Mouse (Mus musculus) heart, postnatal 10 days (tissue): ENCODE measurements around the gene Elp5. TPM values are rescaled to one million over a fixed set of nuclear protein-coding genes. Genes with fewer than 3 reads are reported as not detected.

ENCODE experiments used
- DNase-seq, 2 experiments: peaks; one replicate each; pipeline ENCODE4 v3.0.0; 2021
- intact Hi-C: fragments of 180-260 bp; cut with DNase I; formaldehyde crosslinking; loops from one replicate; pipeline ENCODE4 v1.15.1; 2025
- total RNA-seq, 2 experiments: library from RNA; stranded (reverse); gene quantifications; 2 replicates each; pipeline ENCODE4 v1.2.3; 2021

Elp5 gene
- total RNA-seq, 2 experiments from 2014 or later, result 60.7 to 64.6 TPM

DNA sequence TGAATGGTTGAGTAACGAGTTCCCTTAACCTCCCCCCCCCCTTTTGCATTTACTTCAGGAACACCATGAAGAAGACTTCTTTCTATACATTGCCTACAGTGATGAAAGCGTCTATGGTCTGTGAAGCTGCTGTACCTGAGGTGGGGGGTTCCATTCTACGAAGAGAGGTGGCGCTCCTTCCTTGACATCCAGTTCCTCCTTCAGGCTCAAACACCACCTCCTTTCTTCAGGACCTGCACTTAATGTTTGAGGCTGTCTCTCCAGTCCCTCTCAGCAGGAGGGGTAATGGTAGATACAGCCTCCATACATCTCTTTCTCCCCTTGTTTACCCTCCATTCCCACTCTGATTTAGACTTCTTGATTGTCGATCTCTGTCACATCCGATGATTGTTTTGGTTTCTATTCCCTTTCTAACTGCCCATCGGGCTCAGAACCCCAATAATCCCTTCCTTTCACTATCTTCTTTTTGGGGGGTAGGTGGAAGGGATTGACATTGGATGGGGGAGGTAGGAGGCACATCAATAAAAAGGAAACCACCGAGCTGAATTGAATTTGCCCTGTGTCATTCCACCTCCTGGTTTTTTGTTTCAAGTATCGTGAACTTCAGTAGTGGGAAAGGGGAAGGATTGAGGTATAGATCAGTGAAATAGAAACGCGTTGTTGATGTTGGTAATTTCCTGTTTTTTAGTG is 12.2 kb upstream of the Elp5 start:
- DNase-seq, result no peak
- intact Hi-C loops, result loop anchor here (5.0 kb wide), 1 partner anchor 237 kb away; the partner anchor contains the start of gene Polr2a

DNA sequence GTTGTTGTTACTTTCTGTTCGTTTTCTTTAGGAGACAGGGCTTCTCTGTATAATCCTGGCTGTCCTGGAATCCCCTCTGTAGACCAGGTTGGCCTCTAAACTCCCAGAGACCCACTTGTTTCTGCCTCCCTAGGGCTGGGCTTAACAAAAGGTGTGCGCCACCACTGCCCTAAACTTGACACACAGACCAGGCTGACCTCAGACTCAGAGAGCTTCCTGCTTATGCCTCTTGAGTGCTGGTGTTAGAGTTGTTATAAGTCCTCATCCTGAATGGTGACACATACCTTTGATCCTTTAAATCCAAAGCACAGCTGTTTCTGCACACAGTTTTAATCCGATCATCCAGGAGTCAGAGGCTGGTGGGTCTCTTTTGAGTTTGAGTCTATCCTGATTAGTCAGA is 10.6 kb upstream of the Elp5 start:
- intact Hi-C loops, result loop anchor here (5.0 kb wide), 1 partner anchor 236 kb away; the partner anchor contains the start of gene Polr2a
- DNase-seq, result no peak

DNA sequence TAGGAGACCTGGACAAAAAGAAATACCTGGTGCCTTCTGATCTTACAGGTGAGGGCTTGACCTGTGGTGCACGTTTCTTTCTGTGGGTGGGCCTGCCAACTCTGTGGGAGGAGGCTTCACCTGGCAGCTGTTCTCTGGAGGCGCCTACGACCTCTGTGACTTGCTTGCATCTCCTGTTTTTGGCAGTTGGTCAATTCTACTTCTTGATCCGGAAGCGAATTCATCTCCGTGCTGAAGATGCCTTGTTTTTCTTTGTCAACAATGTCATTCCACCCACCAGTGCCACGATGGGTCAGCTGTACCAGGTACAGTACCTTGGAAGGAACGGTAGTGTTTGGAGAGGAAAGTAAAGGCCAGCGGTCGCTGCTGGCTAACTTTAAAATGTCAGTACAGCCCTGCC is 10.1 kb upstream of the Elp5 start:
- intact Hi-C loops, result loop anchor here (5.0 kb wide), 1 partner anchor 235 kb away; the partner anchor contains the start of gene Polr2a
- no peak for DNase-seq

DNA sequence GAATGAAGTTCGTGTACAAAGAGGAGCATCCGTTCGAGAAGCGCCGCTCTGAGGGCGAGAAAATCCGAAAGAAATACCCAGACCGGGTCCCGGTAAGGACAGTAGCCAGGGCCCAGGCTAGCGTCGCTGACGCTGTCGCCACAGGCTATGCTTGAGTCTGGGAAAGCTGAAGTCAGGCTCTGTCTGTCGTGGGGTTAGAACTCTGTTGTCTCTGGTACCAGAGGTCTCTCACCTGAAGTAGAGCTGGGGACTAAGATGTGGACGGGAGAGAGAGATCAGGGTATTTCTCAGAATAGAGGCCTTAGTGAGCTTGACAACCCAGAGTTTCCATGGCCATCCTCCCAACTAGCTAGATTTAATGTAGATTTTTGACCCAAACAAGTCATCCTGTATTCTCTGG is 9.4 kb upstream of the Elp5 start:
- DNase-seq, result no peak
- intact Hi-C loops, result loop anchor here (5.0 kb wide), 1 partner anchor 234 kb away; the partner anchor contains the start of gene Polr2a

DNA sequence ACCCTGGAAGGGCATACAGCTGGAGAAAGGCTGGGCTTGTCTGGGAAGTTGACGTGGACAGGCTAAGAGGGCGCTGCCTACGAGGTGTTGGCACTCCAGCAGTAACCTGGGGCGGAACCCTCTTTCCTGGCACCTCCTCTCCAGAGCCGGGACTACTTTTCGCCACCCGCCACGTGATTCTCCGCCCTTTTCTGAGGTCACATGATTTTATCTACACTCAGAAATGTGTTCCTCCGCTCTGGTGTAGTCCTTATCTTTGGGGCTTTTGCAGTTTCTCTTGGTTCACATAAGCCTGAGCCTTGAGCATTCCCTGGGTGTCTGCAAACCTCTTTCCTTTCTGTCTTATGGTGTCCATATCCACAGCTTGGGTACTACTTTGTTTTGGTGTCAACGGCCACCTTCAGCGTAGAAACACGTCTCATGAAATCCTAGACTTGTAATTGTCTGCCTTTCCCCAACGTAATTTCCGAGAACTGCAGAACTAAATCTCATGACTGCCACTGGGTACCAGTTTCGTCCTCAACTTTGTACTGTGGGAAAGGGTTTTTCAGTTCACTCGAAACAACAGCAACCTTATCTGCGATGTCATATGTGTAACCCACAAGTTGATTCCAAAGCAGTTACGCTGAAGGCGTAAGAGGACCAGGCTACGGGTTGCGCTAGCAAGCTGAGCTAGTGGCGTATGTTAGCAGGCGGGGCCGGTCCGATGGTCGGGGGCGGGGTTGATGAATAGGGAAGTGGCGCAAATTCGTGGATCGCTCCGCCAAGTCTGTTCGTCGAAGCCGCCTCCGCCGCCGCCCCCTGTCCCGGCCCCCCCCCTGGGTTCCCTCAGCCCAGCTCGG is 8.8 kb upstream of the Elp5 start, which contains the start of gene Gabarap:
TSS of gene Gabarap (plus strand) at position 294 of the 842 bp plus-strand sequence.
- intact Hi-C loops, result loop anchor here (5.0 kb wide), 1 partner anchor 234 kb away; the partner anchor contains the start of gene Polr2a
- peak; percentile 97 for DNase-seq

DNA sequence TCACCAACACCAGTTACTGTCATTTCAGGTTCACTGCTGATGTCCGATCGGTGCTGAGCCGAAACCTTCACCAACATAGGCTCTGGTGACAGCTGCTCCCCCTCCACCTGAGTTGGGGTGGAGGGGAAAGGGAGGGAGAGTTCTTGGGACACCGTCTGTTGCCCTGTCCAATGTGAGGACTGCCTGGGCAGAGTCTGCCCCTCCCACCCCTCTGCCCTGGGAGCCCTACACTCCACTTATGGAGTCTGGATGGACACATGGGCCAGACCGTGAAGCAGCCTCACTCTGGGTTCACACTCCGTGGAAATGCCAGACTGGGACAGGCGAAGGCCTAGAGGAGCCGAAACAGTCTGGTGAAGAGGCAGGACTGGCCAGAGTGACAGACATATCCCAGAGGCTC is 7.6 kb upstream of the Elp5 start:
- DNase-seq, result no peak
- intact Hi-C loops, result loop anchor here (5.0 kb wide), 1 partner anchor 233 kb away; the partner anchor contains the start of gene Polr2a

DNA sequence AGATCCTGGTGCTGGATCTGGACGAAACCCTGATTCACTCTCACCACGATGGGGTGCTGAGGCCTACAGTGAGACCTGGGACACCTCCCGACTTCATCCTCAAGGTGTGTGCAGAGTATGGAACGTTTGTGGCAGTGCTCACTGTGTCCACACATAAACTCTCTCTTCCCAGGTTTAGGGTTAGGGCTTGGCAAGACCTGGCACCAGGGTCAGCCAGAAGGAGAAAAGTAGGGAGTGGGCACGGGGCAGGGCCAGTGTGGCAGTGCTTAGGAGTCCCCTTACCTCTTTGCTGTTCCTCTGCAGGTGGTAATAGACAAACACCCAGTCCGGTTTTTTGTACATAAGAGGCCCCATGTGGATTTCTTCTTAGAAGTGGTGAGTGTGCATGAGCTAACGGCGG is 2.1 kb upstream of the Elp5 start:
- intact Hi-C loops, result no loop called here
- DNase-seq, result no peak

DNA sequence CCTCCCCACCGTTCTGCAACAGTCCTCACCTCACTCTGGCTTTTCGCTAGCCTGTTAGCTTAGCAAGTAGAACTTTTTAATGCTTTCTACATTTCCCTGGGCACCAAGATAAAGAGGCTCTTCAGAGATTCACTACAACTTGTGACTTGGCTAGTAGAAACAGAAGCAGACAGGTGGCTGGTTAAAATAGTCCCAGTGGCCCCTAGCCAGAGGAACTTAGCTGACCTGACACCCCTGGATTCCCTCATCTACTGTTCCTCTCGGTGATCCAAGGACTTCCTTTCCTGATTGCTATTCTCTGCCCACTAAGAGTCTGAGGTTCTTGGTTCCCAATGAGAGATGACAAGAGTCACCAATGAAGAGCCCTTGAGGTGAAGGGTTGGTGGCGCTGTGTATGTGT is 1.1 kb upstream of the Elp5 start:
- intact Hi-C loops, result no loop called here
- peak in 1 of 2 experiments; percentile 61 for DNase-seq

DNA sequence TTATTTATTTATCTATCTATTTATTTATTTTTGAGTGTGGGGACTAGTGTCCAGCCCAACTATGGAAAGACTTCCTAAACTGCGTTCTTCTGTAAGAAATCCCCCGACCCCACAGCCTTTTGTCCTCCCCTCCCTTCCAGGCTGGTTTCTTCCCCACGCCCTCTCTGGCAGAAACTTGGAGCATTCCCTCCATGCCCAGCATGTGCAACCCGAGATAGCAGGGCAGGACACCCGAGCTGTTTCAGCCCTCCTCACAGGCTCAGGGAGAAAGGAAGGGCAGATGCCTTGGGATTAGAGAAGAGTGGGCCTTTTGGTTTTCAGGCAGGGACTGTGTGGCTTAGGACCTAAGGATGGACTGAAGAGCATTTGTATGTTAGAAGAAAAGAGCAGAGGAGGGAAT is 560 bp upstream of the Elp5 start:
- intact Hi-C loops, result no loop called here
- DNase-seq, result peak; percentile 65 to 66

DNA sequence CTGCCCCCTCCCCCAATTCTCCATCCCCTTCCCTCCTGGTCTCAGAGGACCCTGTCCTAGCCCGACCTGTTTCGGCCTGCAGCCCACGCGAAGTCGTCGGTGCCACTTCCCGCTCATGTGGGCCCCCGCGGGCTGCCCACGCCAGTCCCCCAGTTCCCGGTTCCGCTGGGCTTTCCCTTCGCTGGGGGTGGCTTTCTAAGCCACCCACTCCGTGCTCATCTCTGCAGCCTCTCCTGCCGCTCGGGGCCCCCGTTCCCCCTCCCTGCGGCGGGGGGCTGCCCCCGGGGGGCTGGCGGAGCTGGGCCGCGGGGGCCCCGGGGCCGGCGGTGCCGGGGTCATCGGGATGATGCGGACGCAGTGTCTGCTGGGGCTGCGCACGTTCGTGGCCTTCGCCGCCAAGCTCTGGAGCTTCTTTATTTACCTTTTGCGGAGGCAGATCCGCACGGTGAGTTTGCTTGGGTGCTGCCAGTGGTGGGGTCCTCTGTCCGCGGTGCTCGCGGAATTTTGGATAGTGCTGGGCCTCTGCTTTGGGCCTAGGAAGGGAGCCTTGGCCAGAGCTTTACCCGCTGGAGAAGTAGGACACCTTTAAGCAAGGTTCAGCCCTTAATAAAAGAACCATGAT is 1.1 kb downstream of the Elp5 start, which contains the start of gene Ctdnep1:
TSS of gene Ctdnep1 (plus strand) at position 16 of the 622 bp plus-strand sequence.
- intact Hi-C loops, result loop anchor here (2.0 kb wide), 1 partner anchor 16 kb away; no protein-coding TSS in a partner anchor
- DNase-seq, result peak in 1 of 2 experiments; percentile 46

DNA sequence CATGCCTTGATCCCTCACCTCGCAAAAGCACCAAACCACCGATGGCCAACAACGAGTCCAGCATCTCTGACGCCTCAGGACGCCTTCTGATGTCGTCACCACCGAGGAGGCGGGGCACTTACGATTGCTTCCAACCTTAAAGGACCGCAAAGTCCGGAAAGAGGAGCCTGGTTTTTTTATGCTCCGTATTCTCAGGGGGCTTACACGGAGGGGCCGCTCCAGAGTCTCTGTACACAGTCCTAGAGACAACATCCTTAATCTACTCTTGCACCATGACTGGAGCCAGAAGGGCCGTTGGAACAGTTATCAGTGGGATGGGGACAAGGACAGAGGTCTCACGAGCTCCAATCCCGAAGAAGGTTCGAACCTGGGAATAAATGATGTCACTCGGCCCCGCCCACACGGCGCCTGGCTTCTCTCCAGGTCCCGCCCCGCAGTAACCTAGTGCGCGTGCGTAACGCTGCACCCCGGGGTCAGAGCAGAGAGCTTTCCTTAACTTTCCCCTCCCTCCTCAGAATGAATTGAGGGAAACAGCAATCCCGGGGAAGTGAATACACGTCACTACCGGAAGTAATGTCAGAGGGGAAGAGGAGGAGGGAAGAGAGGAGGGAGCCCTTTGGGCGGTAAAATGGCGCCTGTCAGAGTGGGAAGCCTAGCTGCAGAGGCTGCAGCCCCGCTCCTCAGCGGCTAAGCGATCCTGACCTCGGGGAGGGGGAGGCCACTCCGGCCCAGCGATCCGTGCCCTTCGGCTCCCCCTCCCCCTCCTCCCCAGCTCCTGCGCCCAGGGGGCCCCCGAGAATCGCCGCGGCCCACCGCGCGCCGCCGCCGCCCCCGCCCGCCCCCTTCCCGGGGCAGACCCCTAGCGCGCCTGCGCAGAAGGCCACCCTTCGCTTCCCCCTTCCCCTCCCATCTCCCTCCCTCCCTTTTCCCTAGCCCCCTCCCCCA is 1.8 kb downstream of the Elp5 start:
- intact Hi-C loops, result loop anchor here (2.0 kb wide), 1 partner anchor 16 kb away; no protein-coding TSS in a partner anchor

DNA sequence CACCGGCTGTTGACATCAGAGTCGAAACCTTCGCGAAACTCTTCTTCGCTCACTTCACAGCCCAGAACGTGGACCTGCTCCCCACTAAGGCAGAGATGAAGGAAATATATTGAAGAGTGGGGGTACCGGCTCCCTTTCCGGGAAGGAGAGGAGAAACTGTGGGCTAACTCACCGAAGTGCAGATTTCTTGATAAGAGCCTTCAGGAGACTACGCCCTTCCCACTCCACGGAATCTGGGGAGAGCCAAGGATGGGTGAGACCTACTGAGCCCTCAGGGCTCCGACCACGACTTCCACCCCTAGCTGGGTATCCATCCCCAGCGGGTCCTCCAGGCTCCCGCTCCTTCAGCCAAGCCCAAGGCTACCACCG is 2.5 kb downstream of the Elp5 start:
- intact Hi-C loops, result loop anchor here (2.0 kb wide), 1 partner anchor 17 kb away; no protein-coding TSS in a partner anchor
- DNase-seq, result no peak

More for the DNA sequence above, 1.8 kb downstream of the Elp5 start:
- peak; percentile 99 for DNase-seq

DNA sequence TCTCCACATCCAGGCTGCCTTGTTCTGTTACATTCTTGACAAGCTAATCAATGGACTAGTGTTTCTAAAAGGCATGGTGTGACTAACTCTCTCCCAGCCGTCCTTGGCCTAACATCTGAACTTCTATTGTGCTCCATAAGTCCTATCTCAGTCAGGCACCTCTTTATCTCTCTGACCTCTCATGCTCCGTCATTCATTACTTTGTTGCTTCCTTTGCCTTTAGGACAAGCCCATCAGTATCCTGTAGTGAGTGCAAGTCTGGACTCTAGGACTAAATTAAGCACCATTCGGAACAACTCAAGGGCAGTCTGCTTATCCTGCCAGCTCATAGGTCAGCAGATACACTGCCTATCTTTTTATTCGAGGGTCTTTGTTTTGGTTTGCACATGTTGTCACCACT is 6.0 kb downstream of the Elp5 start:
- intact Hi-C loops, result no loop called here
- DNase-seq, result no peak

DNA sequence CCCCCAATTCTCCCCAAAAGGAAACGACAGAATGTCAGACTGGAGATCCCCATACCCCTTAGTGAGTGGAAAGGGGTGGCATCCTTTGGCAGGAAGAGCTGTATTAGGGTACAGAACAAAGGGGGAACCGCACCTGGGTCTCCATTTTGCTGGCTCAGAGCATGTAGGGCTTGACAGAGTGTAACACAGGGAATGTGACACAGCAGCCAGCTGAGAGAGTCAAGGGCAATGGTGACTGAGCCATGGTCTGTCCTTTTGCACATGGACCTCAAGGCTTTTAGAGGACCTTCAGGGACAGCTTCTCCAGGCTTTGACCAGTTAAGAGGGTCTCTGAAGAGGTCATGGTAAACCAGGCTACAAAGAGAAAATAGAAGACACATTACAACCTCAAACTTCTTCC is 7.4 kb downstream of the Elp5 start:
- DNase-seq, result no peak
- intact Hi-C loops, result loop anchor here (2.0 kb wide), 1 partner anchor 18 kb away; no protein-coding TSS in a partner anchor

DNA sequence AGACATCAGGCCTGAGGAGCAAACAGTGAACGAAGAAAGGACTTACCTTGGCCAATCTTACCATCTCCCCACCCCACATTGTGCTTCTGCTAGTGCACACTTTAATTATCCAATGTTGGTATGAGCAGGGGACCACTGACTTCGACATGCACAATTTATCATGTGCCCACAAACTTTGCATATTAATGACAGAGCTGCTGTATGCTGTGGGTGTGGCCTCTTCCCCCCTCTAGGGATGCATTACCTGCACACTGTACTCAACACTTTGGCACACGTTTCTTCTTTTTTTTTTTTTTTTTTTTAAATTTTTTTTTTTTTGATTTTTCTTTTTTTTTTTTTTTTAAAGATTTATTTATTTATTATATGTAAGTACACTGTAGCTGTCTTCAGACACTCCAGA is 11.5 kb downstream of the Elp5 start:
- no peak for DNase-seq
- intact Hi-C loops, result no loop called here

DNA sequence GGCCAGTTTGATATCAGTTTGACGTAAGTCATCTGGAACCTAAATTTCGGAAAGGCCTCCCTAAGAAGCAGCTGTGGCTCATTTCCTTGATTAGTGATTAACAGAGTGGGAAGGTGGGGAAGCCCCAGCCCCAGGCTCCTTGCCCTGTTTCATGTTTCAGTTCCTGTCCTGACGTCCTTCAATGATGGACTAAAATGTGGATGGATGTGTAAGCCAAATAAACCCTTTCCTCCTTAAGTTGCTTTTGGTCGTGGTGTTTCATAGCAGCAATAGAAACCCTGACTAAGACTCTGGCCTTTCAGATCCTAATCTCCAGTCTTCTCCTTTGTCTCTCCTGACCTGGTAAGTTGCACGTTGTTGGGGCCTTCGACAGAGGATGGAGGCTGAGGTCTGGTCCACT is 12.1 kb downstream of the Elp5 start:
- DNase-seq, result no peak
- intact Hi-C loops, result no loop called here

DNA sequence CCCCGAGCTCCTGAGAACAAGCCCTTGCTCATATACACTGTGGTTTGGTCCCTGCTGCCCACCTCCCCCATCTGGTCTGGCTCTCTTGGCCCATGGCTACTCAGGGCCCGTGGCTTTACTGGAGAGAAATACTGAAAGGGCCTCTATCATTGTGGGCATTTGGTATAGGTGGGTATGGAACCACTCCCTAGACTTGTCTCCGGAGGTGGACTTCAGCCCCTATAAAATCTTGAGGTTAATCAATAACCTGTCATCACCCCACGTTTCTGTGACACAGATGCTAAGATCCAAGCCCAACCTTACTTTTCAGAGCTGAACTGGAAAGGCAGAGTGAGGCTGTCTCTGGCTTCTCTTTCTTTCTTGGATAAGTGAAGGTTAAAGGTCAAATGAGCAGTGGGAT is 13.5 kb downstream of the Elp5 start:
- no peak for DNase-seq
- intact Hi-C loops, result no loop called here

DNA sequence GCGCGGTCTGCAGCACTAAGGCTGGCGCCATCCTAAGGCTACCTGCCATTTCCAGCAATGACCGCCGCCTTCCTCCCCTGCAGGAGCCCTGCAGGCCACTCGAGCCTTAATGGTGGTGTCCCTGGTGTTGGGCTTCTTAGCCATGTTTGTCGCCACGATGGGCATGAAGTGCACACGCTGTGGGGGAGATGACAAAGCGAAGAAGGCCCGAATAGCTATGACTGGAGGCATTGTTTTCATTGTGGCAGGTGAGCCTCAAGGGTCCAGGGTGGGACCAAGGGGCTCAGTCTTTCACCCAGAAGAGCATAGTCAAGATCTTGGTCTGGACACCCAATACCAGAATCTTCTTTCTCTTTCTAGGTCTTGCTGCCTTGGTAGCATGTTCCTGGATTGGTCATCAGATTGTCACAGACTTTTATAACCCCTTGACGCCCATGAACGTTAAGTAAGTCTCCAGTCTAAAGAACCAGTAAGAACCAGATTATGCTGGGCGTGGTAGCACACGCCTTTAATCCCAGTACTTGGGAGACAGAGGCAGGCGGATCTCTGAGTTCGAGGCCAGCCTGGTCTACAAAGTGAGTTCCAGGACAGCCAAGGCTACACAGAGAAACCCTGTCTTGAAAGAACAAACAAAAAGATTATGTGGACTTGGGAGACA is 15.3 kb downstream of the Elp5 start:
- no peak for DNase-seq
- intact Hi-C loops, result no loop called here
